Mouse (Mus musculus) lung, embryonic 15.5 days (tissue): ENCODE measurements around the gene Dync1i1. TPM values are rescaled to one million over a fixed set of nuclear protein-coding genes. Genes with fewer than 3 reads are reported as not detected.
"Not testable (repeated sequence)": the region's sequence is repeated elsewhere in the genome, so short reads cannot be mapped to it uniquely, and the experiment has no call there.

ENCODE experiments used
- ATAC-seq: fragments of 200-750 bp; cut with Nextera tagmentation; 2 replicates; pipeline ENCODE4 v1.8.0; 2017; ENCODE audit warnings: moderate number of reproducible peaks, borderline replicate concordance; ENCODE audit not compliant: low FRiP score, low TSS enrichment; ENCODE audit errors: extremely low read depth
- H3K27ac ChIP-seq: fragments of 300-500 bp; sonication (generic); 2 replicates; pipeline ENCODE4 v1.5.1; 2015; ENCODE audit warnings: moderate library complexity, mild to moderate bottlenecking, inconsistent platforms
- H3K27me3 ChIP-seq: fragments of 300-500 bp; sonication (generic); 2 replicates; pipeline ENCODE4 v1.6.1; 2015; ENCODE audit warnings: inconsistent platforms
- H3K36me3 ChIP-seq: fragments of 300-500 bp; sonication (generic); 2 replicates; pipeline ENCODE4 v1.6.1; 2015; ENCODE audit warnings: inconsistent platforms
- H3K4me1 ChIP-seq: fragments of 300-500 bp; sonication (generic); 2 replicates; pipeline ENCODE4 v1.6.1; 2015; ENCODE audit warnings: inconsistent platforms
- H3K4me2 ChIP-seq: fragments of 300-500 bp; sonication (generic); 2 replicates; pipeline ENCODE4 v1.6.1; 2015; ENCODE audit warnings: inconsistent platforms, mild to moderate bottlenecking, moderate library complexity
- H3K4me3 ChIP-seq: fragments of 300-500 bp; sonication (generic); 2 replicates; pipeline ENCODE4 v1.5.1; 2015; ENCODE audit warnings: mild to moderate bottlenecking, inconsistent platforms
- H3K9ac ChIP-seq: fragments of 300-500 bp; sonication (generic); 2 replicates; pipeline ENCODE4 v1.6.1; 2015; ENCODE audit warnings: inconsistent platforms
- H3K9me3 ChIP-seq: fragments of 300-500 bp; sonication (generic); 2 replicates; pipeline ENCODE4 v1.6.1; 2016; ENCODE audit warnings: inconsistent platforms
- WGBS: fragments of 180-500 bp; shearing (Covaris S2); methylation state at CpG from one replicate; pipeline ENCODE4 v1.1.7; 2015; 5-methylcytosine and 5-hydroxymethylcytosine counted together
- polyA plus RNA-seq: library from polyadenylated mRNA; unstranded; fragments of >200 nt; fragmentation: Nextera tagmentation; extraction: Ambion mirVana; gene quantifications from 2 replicates; pipeline ENCODE4 v1.2.1, GENCODE M21; 2015

Dync1i1 gene
- polyA plus RNA-seq = 1.1 and 1.3 TPM in 2 replicates

DNA sequence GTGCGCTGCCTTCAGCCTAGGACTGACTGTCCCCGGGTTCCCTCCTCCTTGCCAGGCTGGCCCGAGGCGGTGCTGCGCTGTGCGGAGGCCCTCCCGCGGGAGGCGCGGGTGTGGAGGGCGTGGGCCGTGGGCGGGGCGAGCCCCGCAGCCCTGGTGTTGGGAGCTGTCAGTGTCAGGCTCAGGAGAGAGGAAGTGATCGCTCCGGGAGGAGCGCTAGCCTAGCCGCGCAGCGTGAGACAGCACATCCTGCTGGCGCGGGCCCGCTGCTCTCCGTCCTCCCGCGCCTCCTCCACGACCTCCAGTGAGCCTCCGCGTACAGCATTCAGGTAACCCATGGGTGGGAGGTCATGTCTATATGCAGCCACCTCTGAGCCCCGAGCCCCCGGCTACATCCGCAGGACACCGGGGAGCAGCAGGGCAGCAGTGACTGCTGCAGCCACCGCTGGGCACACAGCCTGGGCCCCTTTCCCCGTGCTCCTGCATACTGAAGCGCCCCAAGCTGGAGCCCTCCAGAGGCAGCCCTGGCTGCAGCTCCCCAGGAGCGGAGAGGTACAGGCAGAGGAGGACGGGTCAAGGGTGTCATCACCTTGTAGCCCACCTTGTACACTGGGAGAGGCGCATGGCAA is at the start of gene Dync1i1:
Gene Dync1i1, plus strand, starts transcription at position 29 of the 626 bp plus-strand sequence.
- peak within 1 kb of the TSS; percentile 43 for H3K4me3 ChIP-seq
- under 1% methylated on average over 37 of the region's 40 CpGs for WGBS
- no peak within 1 kb of the TSS for H3K9ac ChIP-seq
- H3K36me3 ChIP-seq = no peaks in the 10 kb centered on the region
- peak; percentile 88 for ATAC-seq
- H3K4me1 ChIP-seq = peaks cover 10% of the 10 kb centered on the region
- H3K9me3 ChIP-seq = no peaks in the 10 kb centered on the region
- no peak within 1 kb of the TSS for H3K27ac ChIP-seq
- peak within 1 kb of the TSS; percentile 75 for H3K4me2 ChIP-seq
- peaks cover 11% of the 10 kb centered on the region; the same call in 1 of the 2 replicates for H3K27me3 ChIP-seq

DNA sequence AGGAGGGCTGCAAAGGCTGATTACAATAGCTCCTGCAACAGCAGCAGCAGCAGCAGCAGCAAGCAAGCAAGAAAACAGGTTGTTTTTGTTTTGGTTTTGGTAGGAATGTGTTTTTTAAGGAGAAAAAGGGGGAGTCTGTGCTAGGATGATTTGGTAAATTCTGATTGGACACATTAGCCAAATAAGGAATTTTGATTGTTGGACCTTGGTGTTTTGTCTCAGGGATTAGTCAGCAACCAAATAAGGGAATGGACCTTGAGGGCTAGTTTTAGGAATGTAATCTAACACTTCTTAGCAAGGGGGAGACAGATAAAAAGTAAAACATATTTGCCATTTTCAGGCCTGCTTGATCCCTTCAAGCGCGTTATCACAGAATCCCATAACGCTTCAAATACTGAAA is 45.7 kb upstream of the Dync1i1 start:
- ATAC-seq = no peak

DNA sequence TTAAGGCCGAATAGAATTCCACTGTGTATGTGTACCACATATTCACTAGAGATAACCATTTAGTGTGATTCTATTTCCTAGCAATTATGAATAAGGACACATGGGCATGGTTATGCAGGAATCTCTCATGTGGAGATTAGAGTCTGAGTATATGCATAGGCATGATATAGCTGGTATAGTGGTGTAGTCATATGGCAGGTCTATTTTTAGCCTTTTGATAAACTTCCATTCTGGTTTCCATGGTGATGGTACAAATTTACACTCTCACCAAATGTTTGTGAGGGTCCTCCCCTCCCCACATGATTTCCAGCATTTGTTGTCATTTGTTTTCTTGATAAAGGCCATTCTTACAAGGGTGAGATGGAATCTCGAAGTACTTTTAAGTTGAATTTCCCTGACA is 23.6 kb upstream of the Dync1i1 start:
- no peak for ATAC-seq
- Histone ChIP-seq H3K36me3 (no peaks in the 10 kb centered on the region), H3K9ac (no peak overlapping the region), H3K4me1 (no peaks in the 10 kb centered on the region), H3K4me2 (no peak overlapping the region), H3K27ac (no peak overlapping the region), H3K4me3 (no peak overlapping the region), H3K9me3 (no peaks in the 10 kb centered on the region), H3K27me3 (no peaks in the 10 kb centered on the region)
- WGBS = 81% methylated on average over 2 of the region's 2 CpGs

More for the DNA sequence above, 45.7 kb upstream of the Dync1i1 start:
- H3K4me2 ChIP-seq = no peak overlapping the region
- 58% methylated on average over 3 of the region's 3 CpGs for WGBS
- no peak overlapping the region for H3K27ac ChIP-seq
- no peaks in the 10 kb centered on the region for H3K36me3 ChIP-seq
- no peak overlapping the region for H3K4me3 ChIP-seq
- no peaks in the 10 kb centered on the region for H3K4me1 ChIP-seq
- no peaks in the 10 kb centered on the region for H3K27me3 ChIP-seq
- no peak overlapping the region for H3K9ac ChIP-seq
- no peaks in the 10 kb centered on the region for H3K9me3 ChIP-seq

DNA sequence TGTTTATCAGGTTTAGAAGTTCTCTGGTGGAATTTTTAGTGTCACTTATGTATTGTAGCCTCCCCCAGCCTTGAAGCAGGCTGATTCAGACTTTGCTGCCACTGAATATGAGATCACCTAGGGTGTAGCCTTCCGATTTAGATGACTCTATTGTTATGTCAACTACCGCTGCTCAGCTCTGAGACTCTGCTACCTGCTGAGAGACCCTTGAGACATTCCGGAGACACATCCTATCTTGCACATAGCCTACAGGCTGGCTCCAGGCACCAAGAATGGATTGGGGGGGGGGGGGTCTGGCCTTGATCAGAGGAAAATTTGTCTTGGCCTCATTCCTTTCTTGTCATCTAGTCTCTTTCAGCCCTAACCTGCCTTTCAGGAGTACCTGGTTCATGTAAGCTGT is 17.5 kb upstream of the Dync1i1 start:
- not testable (repeated sequence) for H3K27me3 ChIP-seq, H3K36me3 ChIP-seq, ATAC-seq, H3K9ac ChIP-seq, H3K4me1 ChIP-seq, H3K9me3 ChIP-seq, H3K4me3 ChIP-seq, H3K4me2 ChIP-seq, H3K27ac ChIP-seq
- 57% methylated on average over 3 of the region's 3 CpGs for WGBS

DNA sequence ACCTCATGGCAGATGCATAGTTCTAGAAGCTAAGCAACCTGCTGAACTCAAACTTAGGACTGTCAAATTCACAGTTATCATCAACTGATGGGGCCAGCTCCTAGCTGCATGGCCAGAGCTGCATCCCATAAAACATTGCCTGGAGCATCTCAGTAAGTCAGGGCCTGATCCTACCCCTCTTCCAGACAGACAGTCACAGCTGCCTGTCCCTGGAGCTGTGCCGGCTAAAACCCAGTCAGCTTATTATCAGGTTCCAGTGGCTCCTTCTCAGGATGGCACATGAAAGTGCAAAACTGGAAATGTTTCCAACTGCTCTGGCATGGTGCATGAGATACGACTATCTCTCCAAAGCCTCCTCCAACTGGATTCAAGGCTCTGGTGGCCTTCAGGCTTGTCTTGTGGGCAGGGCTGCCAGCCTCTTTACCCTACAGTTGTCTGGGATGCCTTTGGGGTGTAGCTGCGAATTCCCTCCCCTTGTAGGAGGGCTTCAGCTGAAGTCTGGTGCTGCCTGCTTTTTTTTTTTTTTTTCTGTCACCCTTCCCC is 15.3 kb upstream of the Dync1i1 start:
- Histone ChIP-seq H3K27ac (no peak overlapping the region), H3K4me1 (no peaks in the 10 kb centered on the region), H3K4me2 (no peak overlapping the region), H3K9ac (no peak overlapping the region), H3K4me3 (no peak overlapping the region), H3K9me3 (no peaks in the 10 kb centered on the region), H3K27me3 (no peaks in the 10 kb centered on the region), H3K36me3 (no peaks in the 10 kb centered on the region)
- WGBS = 58% methylated on average over 3 of the region's 3 CpGs
- no peak for ATAC-seq

DNA sequence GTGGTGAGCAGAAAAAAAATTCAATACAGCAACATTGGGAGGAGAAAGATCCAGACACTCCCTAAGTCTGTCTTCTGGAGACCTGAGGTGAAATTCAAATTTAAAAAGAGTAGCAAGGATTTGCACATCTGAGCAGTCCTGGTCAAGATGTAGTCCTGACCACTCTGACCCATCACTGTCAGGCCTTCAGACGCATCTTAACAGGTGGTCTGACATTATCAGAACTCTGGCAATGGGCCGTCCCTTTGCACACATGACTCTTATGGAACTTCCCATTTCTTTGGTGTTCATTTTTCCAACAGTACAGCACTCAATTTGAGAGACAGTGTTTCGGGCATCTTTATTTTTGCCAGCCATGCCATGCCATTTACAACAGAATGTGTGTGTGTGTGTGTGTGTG is 12.8 kb upstream of the Dync1i1 start:
- Histone ChIP-seq H3K9me3 (no peaks in the 10 kb centered on the region), H3K27me3 (no peaks in the 10 kb centered on the region), H3K27ac (no peak overlapping the region), H3K4me3 (no peak overlapping the region), H3K36me3 (no peaks in the 10 kb centered on the region), H3K9ac (no peak overlapping the region), H3K4me2 (no peak overlapping the region), H3K4me1 (no peaks in the 10 kb centered on the region)
- no peak for ATAC-seq
- 73% methylated on average over 3 of the region's 3 CpGs for WGBS

DNA sequence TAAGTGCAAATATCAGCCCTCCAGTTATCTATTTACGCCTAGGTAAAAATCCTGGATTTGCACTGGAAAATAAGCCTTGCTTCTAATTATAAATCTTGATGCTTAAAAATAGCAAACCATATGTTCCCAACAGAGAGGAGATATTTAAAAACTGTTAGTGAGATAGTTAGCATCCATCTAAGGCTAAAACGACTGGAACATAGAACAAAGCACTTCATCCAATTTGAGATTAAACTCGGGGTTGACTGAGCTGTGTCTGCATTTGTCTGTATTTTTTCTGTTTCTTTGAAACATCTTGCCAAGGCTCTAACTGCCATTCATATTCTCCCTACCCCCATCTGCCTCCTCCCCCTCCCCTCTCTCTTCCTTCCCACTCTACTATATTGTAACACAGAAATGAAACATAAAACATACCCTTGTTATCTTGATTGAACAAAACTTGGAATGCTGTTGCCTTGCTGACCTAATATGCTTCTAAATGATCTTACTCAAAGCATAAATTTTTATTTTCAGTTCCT is 10.3 kb upstream of the Dync1i1 start:
- H3K27me3 ChIP-seq = no peaks in the 10 kb centered on the region
- WGBS = 65% methylated on average over 3 of the region's 3 CpGs
- no peaks in the 10 kb centered on the region for H3K4me1 ChIP-seq
- no peaks in the 10 kb centered on the region for H3K9me3 ChIP-seq
- ATAC-seq = no peak
- no peak overlapping the region for H3K4me2 ChIP-seq
- H3K4me3 ChIP-seq = no peak overlapping the region
- H3K27ac ChIP-seq = no peak overlapping the region
- H3K36me3 ChIP-seq = no peaks in the 10 kb centered on the region
- H3K9ac ChIP-seq = no peak overlapping the region

DNA sequence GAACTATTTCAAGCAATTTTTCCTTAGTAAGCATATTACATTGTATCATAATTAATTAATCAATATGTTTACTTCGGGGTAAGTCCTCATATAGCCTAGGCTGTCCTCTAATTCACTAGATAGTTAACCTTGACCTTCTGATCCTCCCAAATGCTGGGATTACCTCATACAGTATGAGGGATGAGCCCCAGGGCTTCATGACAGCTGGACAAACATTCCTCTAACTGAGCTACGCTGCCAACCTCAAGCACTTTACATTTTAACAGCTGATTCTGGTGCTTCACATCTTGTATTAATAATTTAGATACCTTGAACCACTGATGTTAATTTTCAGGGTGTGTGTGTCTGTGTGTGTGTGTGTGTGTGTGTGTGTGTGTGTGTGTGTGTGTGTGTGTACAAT is 6.5 kb upstream of the Dync1i1 start:
- Histone ChIP-seq H3K4me3 (no peak overlapping the region), H3K27me3 (no peaks in the 10 kb centered on the region), H3K27ac (no peak overlapping the region), H3K9ac (no peak overlapping the region), H3K4me2 (no peak overlapping the region), H3K36me3 (no peaks in the 10 kb centered on the region), H3K4me1 (no peaks in the 10 kb centered on the region), H3K9me3 (no peaks in the 10 kb centered on the region)
- ATAC-seq = no peak
- 55% methylated on average over 2 of the region's 2 CpGs for WGBS

DNA sequence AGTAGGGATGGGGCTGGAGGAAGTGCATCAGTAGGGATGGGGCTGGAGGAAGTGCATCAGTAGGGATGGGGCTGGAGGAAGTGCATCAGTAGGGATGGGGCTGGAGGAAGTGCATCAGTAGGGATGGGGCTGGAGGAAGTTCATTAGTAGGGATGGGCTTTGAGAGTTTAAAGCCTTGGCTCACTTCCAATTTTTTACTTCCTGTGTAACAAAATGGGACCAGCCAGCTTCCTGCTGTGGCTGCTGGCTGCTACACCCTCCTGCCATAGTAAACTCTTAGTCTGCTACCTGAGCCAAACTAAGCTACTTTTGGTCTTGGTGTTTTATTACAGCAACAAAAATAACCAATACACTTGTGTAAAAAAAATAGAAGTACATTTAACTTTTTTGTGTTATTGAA is 4.7 kb upstream of the Dync1i1 start:
- H3K4me3 ChIP-seq, H3K27ac ChIP-seq, H3K27me3 ChIP-seq, H3K36me3 ChIP-seq, ATAC-seq, H3K4me2 ChIP-seq, H3K9ac ChIP-seq, H3K9me3 ChIP-seq, H3K4me1 ChIP-seq: not testable (repeated sequence)

DNA sequence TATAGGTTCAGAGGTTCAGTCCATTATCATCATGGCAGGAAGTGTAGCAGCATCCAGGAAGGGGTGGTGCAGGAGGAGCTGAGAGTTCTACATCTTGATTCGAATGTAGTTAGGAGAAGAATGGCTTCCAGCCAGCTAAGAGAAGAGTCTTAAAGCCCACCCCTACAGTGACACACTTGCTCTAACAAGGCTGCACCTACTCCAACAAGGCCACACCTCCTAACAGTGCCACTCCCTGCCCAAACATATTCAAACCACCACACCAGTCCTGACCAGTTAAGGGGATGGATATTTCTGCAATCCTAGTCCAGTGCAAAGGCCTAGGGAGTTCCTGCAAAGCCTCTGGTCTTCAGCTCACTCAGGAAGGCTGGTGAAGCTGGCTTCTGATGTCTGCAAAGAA is 1.5 kb upstream of the Dync1i1 start:
- Histone ChIP-seq H3K4me3 (no peak overlapping the region), H3K9me3 (no peaks in the 10 kb centered on the region), H3K36me3 (no peaks in the 10 kb centered on the region), H3K27me3 (peaks cover 11% of the 10 kb centered on the region; the same call in 1 of the 2 replicates), H3K27ac (no peak overlapping the region), H3K4me1 (peaks cover 10% of the 10 kb centered on the region), H3K4me2 (no peak overlapping the region), H3K9ac (no peak overlapping the region)
- 50% methylated on average over 1 of the region's 1 CpGs for WGBS
- no peak for ATAC-seq

DNA sequence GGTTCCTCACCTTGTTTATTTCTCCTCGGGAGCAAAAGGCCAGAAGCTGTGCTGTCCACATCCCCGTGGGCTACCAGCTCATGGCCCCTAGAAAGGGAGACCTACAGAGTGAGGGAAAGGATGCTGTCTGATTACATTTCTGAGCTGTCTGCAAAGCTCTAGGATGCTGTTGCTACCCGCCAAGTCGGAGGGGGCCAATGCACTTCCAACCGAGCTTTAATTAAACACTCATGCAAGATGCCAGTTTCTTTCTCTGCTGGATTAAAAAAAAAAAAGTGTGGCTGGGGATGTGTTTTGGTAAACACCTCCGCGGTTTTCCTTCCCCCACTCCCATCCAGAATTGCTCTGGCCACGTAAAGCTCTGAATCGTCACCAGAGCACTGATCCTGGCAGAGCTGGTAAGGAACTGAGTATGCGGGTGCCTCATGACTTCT is 815 bp downstream of the Dync1i1 start:
- H3K27ac ChIP-seq = no peak overlapping the region
- ATAC-seq = no peak
- H3K4me3 ChIP-seq = peak overlapping the region; percentile 43
- H3K27me3 ChIP-seq = peaks cover 11% of the 10 kb centered on the region; the same call in 1 of the 2 replicates
- 4% methylated on average over 10 of the region's 10 CpGs for WGBS
- peak overlapping the region; percentile 75 for H3K4me2 ChIP-seq
- H3K4me1 ChIP-seq = peaks cover 10% of the 10 kb centered on the region
- H3K36me3 ChIP-seq = no peaks in the 10 kb centered on the region
- no peak overlapping the region for H3K9ac ChIP-seq
- H3K9me3 ChIP-seq = no peaks in the 10 kb centered on the region

DNA sequence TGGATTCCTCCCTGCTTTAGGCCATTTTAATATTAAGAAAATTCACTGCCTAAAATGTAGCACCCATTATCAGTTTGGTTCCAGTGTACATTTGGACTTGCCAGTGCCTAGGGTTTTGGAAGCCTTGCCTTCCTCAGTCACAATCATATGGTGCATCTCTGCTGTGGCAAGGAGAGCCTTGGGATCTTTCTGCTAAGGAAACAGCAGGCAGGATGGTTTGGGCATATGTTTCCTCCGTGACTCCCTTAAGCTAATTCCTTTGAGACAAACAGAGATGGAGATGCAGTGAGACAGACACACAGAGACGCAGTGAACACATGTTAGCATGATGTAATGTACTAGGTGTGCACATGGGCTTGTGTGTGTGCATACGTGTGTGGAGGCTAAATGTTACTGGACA is 7.8 kb downstream of the Dync1i1 start:
- WGBS = 85% methylated on average over 3 of the region's 3 CpGs
- H3K9me3 ChIP-seq = no peaks in the 10 kb centered on the region
- H3K4me1 ChIP-seq = no peaks in the 10 kb centered on the region
- no peak overlapping the region for H3K9ac ChIP-seq
- H3K4me2 ChIP-seq = no peak overlapping the region
- H3K27me3 ChIP-seq = no peaks in the 10 kb centered on the region
- H3K27ac ChIP-seq = no peak overlapping the region
- no peaks in the 10 kb centered on the region for H3K36me3 ChIP-seq
- ATAC-seq = no peak
- H3K4me3 ChIP-seq = no peak overlapping the region
